Mouse (Mus musculus) v-Abl transformed pro-B cells (cell line): ENCODE data around the gene Tnks2.

ENCODE experiments used
- in situ Hi-C, 2 experiments: fragments of 400-800 bp; cut with MboI; formaldehyde crosslinking; loops; one replicate each; pipeline ENCODE4 v1.15.1; 2025; ENCODE audit not compliant: unreplicated experiment in 2 of 2

The Tnks2 gene

GRCm38 (mm10) chr19:36922936-36923335 is 88.9 kb downstream of the Tnks2 start:
- in situ Hi-C loops, result loop anchor here (5.0 to 25.0 kb wide), 8 partner anchors 41 to 1936 kb away; no protein-coding TSS in a partner anchor

GRCm38 (mm10) chr19:36925671-36926552 is 91.9 kb downstream of the Tnks2 start, which contains the start of gene Btaf1:
TSS of gene Btaf1 (plus strand) at chr19:36926079.
- in situ Hi-C loops, result loop anchor here in 1 of 2 experiments (10.0 kb wide), 3 partner anchors 381 to 1771 kb away; no protein-coding TSS in a partner anchor

- in situ Hi-C loops, result loop anchor here in 1 of 2 experiments (10.0 kb wide), 3 partner anchors 382 to 1772 kb away; no protein-coding TSS in a partner anchor
These were observed 92.7 kb downstream of the Tnks2 start for GRCm38 (mm10) chr19:36926553-36927236.

- in situ Hi-C loops, result loop anchor here in 1 of 2 experiments (10.0 kb wide), 3 partner anchors 383 to 1773 kb away; no protein-coding TSS in a partner anchor
These were observed 93.8 kb downstream of the Tnks2 start for GRCm38 (mm10) chr19:36927800-36928361.

GRCm38 (mm10) chr19:36929816-36930215 is 95.8 kb downstream of the Tnks2 start:
- in situ Hi-C loops, result loop anchor here in 1 of 2 experiments (10.0 kb wide), 3 partner anchors 385 to 1775 kb away; no protein-coding TSS in a partner anchor

- in situ Hi-C loops, result no loop called here
These were observed 98.1 kb downstream of the Tnks2 start for GRCm38 (mm10) chr19:36932097-36932496.

GRCm38 (mm10) chr19:36932613-36933012 is 98.6 kb downstream of the Tnks2 start:
- in situ Hi-C loops, result no loop called here

- in situ Hi-C loops, result no loop called here
These were observed 102.3 kb downstream of the Tnks2 start for GRCm38 (mm10) chr19:36936285-36936684.

- in situ Hi-C loops, result no loop called here
These were observed 104.0 kb downstream of the Tnks2 start for GRCm38 (mm10) chr19:36938008-36938407.

- in situ Hi-C loops, result no loop called here
These were observed 106.0 kb downstream of the Tnks2 start for GRCm38 (mm10) chr19:36940064-36940463.
